Mouse (Mus musculus): ENCODE measurements around the gene Arhgap21.

DNA sequence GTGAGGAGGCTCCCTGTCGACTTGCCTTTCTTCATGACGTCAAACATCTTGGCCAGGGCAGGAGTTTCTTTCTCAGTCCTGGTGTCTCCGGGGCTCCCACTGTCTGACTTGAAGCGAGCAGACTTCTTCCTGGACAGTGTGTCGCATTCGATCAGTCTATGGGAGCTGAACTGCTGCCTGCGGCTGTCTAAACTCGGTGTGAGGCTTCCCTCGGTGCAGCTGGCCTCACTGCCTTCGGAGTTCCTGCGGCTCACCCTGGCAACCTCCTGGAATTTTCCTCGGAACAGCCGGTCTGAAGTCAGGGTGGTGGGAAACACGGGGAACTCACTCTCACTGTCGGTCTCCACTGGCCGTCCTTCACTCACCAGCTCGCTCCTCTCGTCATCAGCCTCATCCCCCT is 119.3 kb downstream of the Arhgap21 start:
- TF ChIP-seq EP300 (IDR thresholded peaks at IDR 0.05; ENCODE audit: insufficient read depth, low read depth, low read length) = no peak
- no peak for TF ChIP-seq POLR2A (IDR thresholded peaks at IDR 0.05; ENCODE audit: insufficient read depth, low read depth, low read length)
